Comparison of ENCODE assay signal across 18 mouse cellular contexts in the genomic region with DNA sequence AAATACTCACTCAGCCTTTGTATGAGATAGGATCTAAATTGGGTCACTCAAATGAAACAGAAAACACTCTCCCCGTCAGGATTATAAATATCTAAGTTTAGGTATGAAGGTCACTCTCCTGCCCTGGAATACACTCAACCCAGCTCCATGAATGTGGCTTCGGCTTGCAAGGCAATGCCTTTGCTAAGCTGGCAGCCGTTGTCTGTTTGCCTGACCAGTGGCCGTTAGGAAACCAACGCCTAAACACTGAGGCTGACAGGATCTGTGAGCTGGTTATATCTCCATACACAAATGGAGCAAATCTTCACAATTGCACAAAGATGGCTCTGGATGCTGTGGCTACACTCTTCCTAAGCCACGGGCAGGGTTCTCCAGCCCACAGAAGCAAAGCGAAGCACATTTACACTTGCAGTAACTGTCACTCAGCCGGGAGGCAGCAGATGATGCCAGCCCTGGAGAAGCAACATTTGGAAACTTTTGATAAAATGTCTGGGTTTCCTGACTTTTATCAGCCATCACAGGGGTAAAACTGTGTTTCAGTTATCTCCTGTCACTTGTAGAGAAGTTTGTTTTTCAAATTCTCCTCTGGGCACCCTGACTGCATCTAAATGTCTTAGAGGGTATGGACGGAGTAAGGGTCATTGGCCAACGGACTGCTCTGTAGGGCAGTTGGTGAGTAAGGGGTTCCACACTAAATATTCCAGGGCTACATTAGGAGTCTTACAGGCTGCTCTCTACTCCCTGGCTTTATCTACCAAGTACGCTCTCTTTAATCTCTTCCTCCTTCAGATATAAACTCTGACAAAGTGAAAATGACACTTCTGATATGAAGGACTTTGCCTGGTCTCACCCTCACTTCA. TPM values are rescaled to one million over a fixed set of nuclear protein-coding genes. Genes with fewer than 3 reads are reported as not detected.
A peak's percentile ranks its signal among the peaks of the same experiment; 100 is the strongest.
DNase-seq lines count a peak whose midpoint lies in the region; ATAC-seq and TF ChIP-seq lines count a peak whose summit lies in the region.
"Had no signal": no experiment of that assay in that cellular context is flagged by ENCODE, and none has a peak within 500 bp of the region (broad histone marks: within the 10 kb centered on the region; RNA-seq: fewer than 3 reads in every experiment).

No protein-coding gene starts in this region.

- peak; percentile 73 for ATAC-seq in G1E (ENCODE audit: extremely low read depth, insufficient number of reproducible peaks, low FRiP score, poor library complexity, severe bottlenecking)
- peak; percentile 56 for ATAC-seq in erythroblast, adult 5-6 weeks (replicated peaks; ENCODE audit: low FRiP score, poor library complexity, severe bottlenecking)
- peak; percentile 75 for ATAC-seq in liver, embryonic 12.5 days
- ATAC-seq: forebrain, embryonic 15.5 days had no signal

- peak; percentile 71 for DNase-seq in gastrocnemius, adult 18-20 months (ENCODE audit: low spot score)
- DNase-seq in gastrocnemius, postnatal 14 days: no peak
- no peak for DNase-seq in G1E (ENCODE audit: low spot score)
- DNase-seq in layer of hippocampus, adult 11-12 months (ENCODE audit: low spot score): no peak
- no peak for DNase-seq in right cerebral cortex, postnatal 36 days (ENCODE audit: low spot score in 2 of 2)
- no peak for DNase-seq in urinary bladder, adult 2 months (ENCODE audit: low spot score)
- DNase-seq: B cell, adult 2 months; cerebellum, postnatal 36 days; heart, postnatal 36 days; lung, postnatal 4 days; retina, postnatal 1 day had no signal

- peaks cover 79% of the 10 kb centered on the region for H3K36me3 ChIP-seq in G1E (replicated peaks)
- H3K36me3 ChIP-seq in liver, embryonic 12.5 days: peaks cover 42% of the 10 kb centered on the region
- H3K36me3 ChIP-seq: embryonic facial prominence, embryonic 13.5 days; forebrain, embryonic 15.5 days; kidney, embryonic 15.5 days; limb, embryonic 15.5 days; neural tube, embryonic 13.5 days had no signal

- no peak for TF ChIP-seq CTCF in G1E (IDR thresholded peaks at IDR 0.05; ENCODE audit: low read depth, low read length)

- intact Hi-C loops in gastrocnemius, postnatal 14 days (cut with DNase I; ENCODE audit: low total_unique reads): no loop called here

- H3K4me1 ChIP-seq in G1E (ENCODE audit: insufficient read depth, low read depth, low read length): peaks cover 71% of the 10 kb centered on the region
- peaks cover 76% of the 10 kb centered on the region for H3K4me1 ChIP-seq in liver, embryonic 12.5 days

- no peaks in the 10 kb centered on the region for H3K27me3 ChIP-seq in G1E (ENCODE audit: insufficient read depth, low read length)
- no peaks in the 10 kb centered on the region for H3K27me3 ChIP-seq in liver, embryonic 12.5 days (replicated peaks)
- H3K27me3 ChIP-seq: embryonic facial prominence, embryonic 13.5 days; forebrain, embryonic 15.5 days; kidney, embryonic 15.5 days; limb, embryonic 15.5 days; neural tube, embryonic 13.5 days had no signal

- no peaks in the 10 kb centered on the region for H3K9me3 ChIP-seq in G1E (replicated peaks)
- no peaks in the 10 kb centered on the region for H3K9me3 ChIP-seq in liver, embryonic 12.5 days (replicated peaks)
- H3K9me3 ChIP-seq: embryonic facial prominence, embryonic 13.5 days; forebrain, embryonic 15.5 days; kidney, embryonic 15.5 days; limb, embryonic 15.5 days; neural tube, embryonic 13.5 days had no signal

- H3K4me3 ChIP-seq in G1E (ENCODE audit: low read depth, low read length): peak overlapping the region; percentile 43; the same call in 1 of the 2 replicates
- 0 out of 2 replicates have a peak overlapping the region, but pooled peaks have one; percentile 1 for H3K4me3 ChIP-seq in liver, embryonic 12.5 days
- H3K4me3 ChIP-seq: embryonic facial prominence, embryonic 13.5 days; forebrain, embryonic 15.5 days; kidney, embryonic 15.5 days; limb, embryonic 15.5 days; neural tube, embryonic 13.5 days had no signal

- peak overlapping the region; percentile 27 for H3K9ac ChIP-seq in liver, embryonic 12.5 days
- H3K9ac ChIP-seq: embryonic facial prominence, embryonic 13.5 days; forebrain, embryonic 15.5 days; kidney, embryonic 15.5 days; limb, embryonic 15.5 days; neural tube, embryonic 13.5 days had no signal

- peak overlapping the region; percentile 87 for H3K27ac ChIP-seq in liver, embryonic 12.5 days
- H3K27ac ChIP-seq: embryonic facial prominence, embryonic 13.5 days; forebrain, embryonic 15.5 days; kidney, embryonic 15.5 days; limb, embryonic 15.5 days; neural tube, embryonic 13.5 days had no signal

- peak overlapping the region; percentile 54 for H3K4me2 ChIP-seq in liver, embryonic 12.5 days
- H3K4me2 ChIP-seq: embryonic facial prominence, embryonic 13.5 days; forebrain, embryonic 15.5 days; kidney, embryonic 15.5 days; limb, embryonic 15.5 days; neural tube, embryonic 13.5 days had no signal

- WGBS in liver, embryonic 12.5 days (ENCODE audit: insufficient replicate concordance): 18% methylated on average over 11 of the region's 11 CpGs

RNA-seq across cellular contexts. Expression of gene Optn, which starts 21.0 kb away (rescaled TPM):
- 10 to 100 TPM; 81.4 to 99.0 TPM for total RNA-seq in gastrocnemius, adult 18-20 months (2021)
- total RNA-seq in gastrocnemius, postnatal 14 days (2021): 10 to 100 TPM; 27.2 to 33.8 TPM
- total RNA-seq in G1E (2014; fragmentation: Nextera tagmentation) (65.2 and 68.0 TPM in 2 replicates), G1E (2017) (117 and 139 TPM in 2 replicates)
- 29.3 and 30.3 TPM in 2 replicates for polyA plus RNA-seq in G1E (2012)
- 111 and 123 TPM in 2 replicates for total RNA-seq in erythroblast, adult 5-6 weeks (2015; ENCODE audit: low replicate concordance)
- total RNA-seq in erythroblast, adult 5-6 weeks (2017; ENCODE audit: low replicate concordance): 325 and 443 TPM in 2 replicates
- polyA plus RNA-seq in liver, embryonic 12.5 days (2016; fragmentation: Nextera tagmentation; extraction: Ambion mirVana): 18.5 and 18.7 TPM in 2 replicates
- 10.0 and 18.1 TPM in 2 replicates for polyA plus RNA-seq in urinary bladder, adult 2 months (2012; rRNA removed)

RNA-seq across cellular contexts. Expression of gene Mcm10, which starts 30.3 kb away (rescaled TPM):
- under 1 TPM in 1 of 2 experiments, not detected in 1; 0.05 TPM for total RNA-seq in gastrocnemius, adult 18-20 months (2021)
- total RNA-seq in gastrocnemius, postnatal 14 days (2021): 1 to 10 TPM in 1 of 2 experiments, under 1 TPM in 1; 0.62 to 1.8 TPM
- total RNA-seq in G1E (2014; fragmentation: Nextera tagmentation): 94.5 and 118 TPM in 2 replicates
- total RNA-seq in G1E (2017): 97.5 and 100 TPM in 2 replicates
- polyA plus RNA-seq in G1E (2012): 36.4 and 48.7 TPM in 2 replicates
- total RNA-seq in erythroblast, adult 5-6 weeks (2015; ENCODE audit: low replicate concordance): 22.2 and 36.1 TPM in 2 replicates
- total RNA-seq in erythroblast, adult 5-6 weeks (2017; ENCODE audit: low replicate concordance): 33.5 and 51.6 TPM in 2 replicates
- polyA plus RNA-seq in liver, embryonic 12.5 days (2016; fragmentation: Nextera tagmentation; extraction: Ambion mirVana): 57.7 and 59.0 TPM in 2 replicates
- 1.4 and 1.6 TPM in 2 replicates for polyA plus RNA-seq in urinary bladder, adult 2 months (2012; rRNA removed)

Comparison
In these comparisons a context has a peak if more than half of its experiments do, and no peak if none do; other contexts are left out.
1. RNA of gene Mcm10, which starts 30.3 kb away (total RNA-seq): 94.5 to 118 TPM in G1E and 22.2 to 51.6 TPM in erythroblast, adult 5-6 weeks; 0.62 to 1.8 TPM in gastrocnemius, postnatal 14 days and 0.05 TPM in gastrocnemius, adult 18-20 months; every median in the first group is over 4 times any median in the second.
2. Peak in every context shown above with its lines, with median percentiles within 50 percentile points of each other: ATAC-seq.